Mouse (Mus musculus) midbrain, embryonic 10.5 days (tissue): Measurements from ENCODE around the gene Metap1d. TPM values are rescaled to one million over a fixed set of nuclear protein-coding genes. Genes with fewer than 3 reads are reported as not detected.

Experiments
- DNase-seq: peaks from one replicate; pipeline ENCODE4 v3.0.0-alpha.2; 2017; ENCODE audit warnings: low spot score
- H3K27ac ChIP-seq: fragments of 300-500 bp; sonication (generic); replicated peaks from 2 replicates; pipeline ENCODE4 v1.5.1; 2016; ENCODE audit warnings: mild to moderate bottlenecking
- H3K27me3 ChIP-seq: fragments of 300-500 bp; sonication (generic); 2 replicates; pipeline ENCODE4 v1.6.1; 2016; ENCODE audit warnings: low read depth, mild to moderate bottlenecking; ENCODE audit not compliant: poor library complexity, severe bottlenecking
- H3K36me3 ChIP-seq: fragments of 300-500 bp; sonication (generic); 2 replicates; pipeline ENCODE4 v1.6.1; 2016; ENCODE audit warnings: mild to moderate bottlenecking, moderate library complexity
- H3K4me1 ChIP-seq: fragments of 300-500 bp; sonication (generic); 2 replicates; pipeline ENCODE4 v1.6.1; 2016
- H3K4me3 ChIP-seq: fragments of 300-500 bp; sonication (generic); 2 replicates; pipeline ENCODE4 v1.5.1; 2016; ENCODE audit warnings: mild to moderate bottlenecking, moderate library complexity
- H3K9me3 ChIP-seq: fragments of 300-500 bp; sonication (generic); replicated peaks from 2 replicates; pipeline ENCODE4 v1.6.1; 2016; ENCODE audit warnings: mild to moderate bottlenecking
- WGBS: fragments of 180-500 bp; shearing (Covaris S2); methylation state at CpG from one replicate; pipeline ENCODE4 v1.1.7; 2016; 5-methylcytosine and 5-hydroxymethylcytosine counted together
- polyA plus RNA-seq: library from polyadenylated mRNA; unstranded; fragments of >200 nt; fragmentation: Nextera tagmentation; extraction: Ambion mirVana; gene quantifications from 2 replicates; pipeline ENCODE4 v1.2.1, GENCODE M21; 2016

Metap1d gene
- polyA plus RNA-seq, 1 experiment from 2014 or later, result 26.6 TPM

GRCm38 (mm10) chr2:71531124-71531590 lies 78.1 kb downstream of the Metap1d start:
- DNase-seq, result peak; percentile 42
- Histone ChIP-seq H3K9me3 (no peaks in the 10 kb centered on the region), H3K27ac (no peak overlapping the region), H3K4me1 (peaks cover 29% of the 10 kb centered on the region), H3K36me3 (no peaks in the 10 kb centered on the region), H3K27me3 (peaks cover 100% of the 10 kb centered on the region), H3K4me3 (peak overlapping the region; percentile 56)
- WGBS, result 0% methylated on average over 12 of the region's 12 CpGs

GRCm38 (mm10) chr2:71531990-71532970 lies 79.2 kb downstream of the Metap1d start:
- no peaks in the 10 kb centered on the region for H3K9me3 ChIP-seq
- no peaks in the 10 kb centered on the region for H3K36me3 ChIP-seq
- H3K4me1 ChIP-seq, result peaks cover 29% of the 10 kb centered on the region
- WGBS, result 1% methylated on average over 43 of the region's 43 CpGs
- peaks cover 100% of the 10 kb centered on the region for H3K27me3 ChIP-seq
- peak overlapping the region; percentile 25; the same call in 1 of the 2 replicates for H3K4me3 ChIP-seq
- H3K27ac ChIP-seq, result no peak overlapping the region
- DNase-seq, result peak; percentile 53

- H3K36me3 ChIP-seq, result no peaks in the 10 kb centered on the region
- peaks cover 29% of the 10 kb centered on the region for H3K4me1 ChIP-seq
- no peak overlapping the region for H3K27ac ChIP-seq
- DNase-seq, result no peak
- H3K9me3 ChIP-seq, result no peaks in the 10 kb centered on the region
- no peak overlapping the region for H3K4me3 ChIP-seq
- WGBS, result 6% methylated on average over 5 of the region's 5 CpGs
- H3K27me3 ChIP-seq, result peaks cover 100% of the 10 kb centered on the region
Measured at GRCm38 (mm10) chr2:71533094-71533493, 80.0 kb downstream of the Metap1d start.

- DNase-seq, result peak; percentile 51
- H3K36me3 ChIP-seq, result no peaks in the 10 kb centered on the region
- H3K9me3 ChIP-seq, result no peaks in the 10 kb centered on the region
- no peak overlapping the region for H3K27ac ChIP-seq
- WGBS, result under 1% methylated on average over 20 of the region's 20 CpGs
- peaks cover 100% of the 10 kb centered on the region for H3K27me3 ChIP-seq
- H3K4me1 ChIP-seq, result peaks cover 26% of the 10 kb centered on the region
- H3K4me3 ChIP-seq, result no peak overlapping the region; the same call in 1 of the 2 replicates
Measured at GRCm38 (mm10) chr2:71534242-71535052, 81.4 kb downstream of the Metap1d start.

GRCm38 (mm10) chr2:71540611-71541417 lies 87.7 kb downstream of the Metap1d start:
- H3K27ac ChIP-seq, result 0 out of 2 replicates have a peak overlapping the region, but pooled peaks have one; percentile 7
- H3K9me3 ChIP-seq, result no peaks in the 10 kb centered on the region
- peak; percentile 63 for DNase-seq
- WGBS, result 1% methylated on average over 47 of the region's 48 CpGs
- peaks cover 51% of the 10 kb centered on the region for H3K4me1 ChIP-seq
- no peaks in the 10 kb centered on the region for H3K36me3 ChIP-seq
- peak overlapping the region; percentile 38 for H3K4me3 ChIP-seq
- peaks cover 100% of the 10 kb centered on the region for H3K27me3 ChIP-seq

- H3K36me3 ChIP-seq, result no peaks in the 10 kb centered on the region
- WGBS, result under 1% methylated on average over 37 of the region's 37 CpGs
- H3K4me1 ChIP-seq, result peaks cover 59% of the 10 kb centered on the region
- peaks cover 100% of the 10 kb centered on the region for H3K27me3 ChIP-seq
- H3K27ac ChIP-seq, result 0 out of 2 replicates have a peak overlapping the region, but pooled peaks have one; percentile 7
- no peaks in the 10 kb centered on the region for H3K9me3 ChIP-seq
- peak overlapping the region; percentile 38 for H3K4me3 ChIP-seq
- DNase-seq, result peak; percentile 54
Measured at GRCm38 (mm10) chr2:71541418-71542226, 88.5 kb downstream of the Metap1d start.

GRCm38 (mm10) chr2:71542227-71542815 lies 89.2 kb downstream of the Metap1d start:
- peak overlapping the region; percentile 36; the same call in 1 of the 2 replicates for H3K4me3 ChIP-seq
- WGBS, result 2% methylated on average over 11 of the region's 11 CpGs
- no peak for DNase-seq
- H3K27me3 ChIP-seq, result peaks cover 100% of the 10 kb centered on the region
- H3K9me3 ChIP-seq, result no peaks in the 10 kb centered on the region
- peaks cover 63% of the 10 kb centered on the region for H3K4me1 ChIP-seq
- no peak overlapping the region for H3K27ac ChIP-seq
- H3K36me3 ChIP-seq, result no peaks in the 10 kb centered on the region

GRCm38 (mm10) chr2:71542816-71543301 lies 89.8 kb downstream of the Metap1d start:
- peaks cover 63% of the 10 kb centered on the region for H3K4me1 ChIP-seq
- H3K36me3 ChIP-seq, result no peaks in the 10 kb centered on the region
- H3K27me3 ChIP-seq, result peaks cover 100% of the 10 kb centered on the region
- WGBS, result under 1% methylated on average over 30 of the region's 30 CpGs
- peak overlapping the region; percentile 36 for H3K4me3 ChIP-seq
- H3K9me3 ChIP-seq, result no peaks in the 10 kb centered on the region
- peak; percentile 68 for DNase-seq
- H3K27ac ChIP-seq, result no peak overlapping the region

- 1% methylated on average over 9 of the region's 9 CpGs for WGBS
- no peak for DNase-seq
- Histone ChIP-seq H3K4me3 (peak overlapping the region; percentile 72), H3K36me3 (no peaks in the 10 kb centered on the region), H3K27me3 (peaks cover 100% of the 10 kb centered on the region), H3K27ac (no peak overlapping the region), H3K4me1 (peaks cover 67% of the 10 kb centered on the region), H3K9me3 (no peaks in the 10 kb centered on the region)
Measured at GRCm38 (mm10) chr2:71543531-71543930, 90.5 kb downstream of the Metap1d start.

- H3K9me3 ChIP-seq, result no peaks in the 10 kb centered on the region
- peaks cover 100% of the 10 kb centered on the region for H3K27me3 ChIP-seq
- no peak for DNase-seq
- H3K4me1 ChIP-seq, result peaks cover 63% of the 10 kb centered on the region
- H3K27ac ChIP-seq, result peak overlapping the region; percentile 46; the same call in 1 of the 2 replicates
- no peaks in the 10 kb centered on the region for H3K36me3 ChIP-seq
- peak overlapping the region; percentile 72 for H3K4me3 ChIP-seq
- under 1% methylated on average over 20 of the region's 20 CpGs for WGBS
Measured at GRCm38 (mm10) chr2:71543948-71544347, 90.9 kb downstream of the Metap1d start.
